Mouse (Mus musculus): ENCODE data around the gene B4galt3. TPM values are rescaled to one million over a fixed set of nuclear protein-coding genes. Genes with fewer than 3 reads are reported as not detected.

Gene B4galt3
- total and polyA plus RNA-seq, 2 experiments = 4.8 to 23.9 TPM

DNA sequence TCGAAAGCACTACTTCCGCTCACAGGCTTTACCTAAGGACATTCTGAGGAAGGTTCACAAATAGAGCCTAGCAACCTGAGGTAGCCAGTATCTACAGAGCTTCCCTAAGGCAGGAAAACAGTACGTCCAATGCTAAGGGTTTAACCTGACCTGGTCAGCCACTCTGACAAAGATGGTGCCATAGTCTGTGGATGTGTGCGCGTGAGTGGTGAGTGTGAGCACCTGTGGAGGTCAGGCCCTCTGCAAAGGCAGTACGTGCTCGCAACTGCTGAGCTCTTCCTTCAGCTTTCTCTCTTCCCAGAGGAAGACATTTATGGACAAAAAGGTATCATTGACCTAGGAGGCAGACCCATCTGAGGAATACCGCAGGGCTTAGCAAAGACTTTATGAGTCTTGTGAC lies 8.3 kb downstream of the B4galt3 start:
- no peak overlapping the region for H3K27ac ChIP-seq (replicated peaks; ENCODE audit: insufficient read depth, low read depth, low read length)

GRCm38 (mm10) chr1:171279012-171279705 lies 9.0 kb downstream of the B4galt3 start:
- Histone ChIP-seq H3K36me3 (ENCODE audit: control insufficient read depth, insufficient read depth, low read length) (peaks cover 17% of the 10 kb centered on the region; the same call in 1 of the 2 replicates), H3K79me2 (ENCODE audit: control insufficient read depth, insufficient read depth, low read length) (no peaks in the 10 kb centered on the region; the same call in 1 of the 2 replicates), H3K27me3 (ENCODE audit: control insufficient read depth, insufficient read depth, low read length) (no peaks in the 10 kb centered on the region), H3K4me3 (ENCODE audit: insufficient read depth, low read depth, low read length) (no peak overlapping the region), H3K4me1 (ENCODE audit: control insufficient read depth, insufficient read depth, low read length) (peaks cover 5% of the 10 kb centered on the region; the same call in 1 of the 2 replicates), H3K27ac (replicated peaks; ENCODE audit: insufficient read depth, low read depth, low read length) (no peak overlapping the region), H3K9ac (ENCODE audit: low read depth, low read length) (no peak overlapping the region)
- TF ChIP-seq CTCF (IDR thresholded peaks at IDR 0.05; ENCODE audit: low read depth, low read length) (no peak), POLR2A (IDR thresholded peaks at IDR 0.05; ENCODE audit: extremely low read depth, insufficient read depth, low read length) (no peak)
- DNase-seq (ENCODE audit: extremely low read depth, low read depth, low spot score) = no peak
- 89% methylated on average over 14 of the region's 14 CpGs for whole genome bisulfite sequencing

More for the DNA sequence above, 8.3 kb downstream of the B4galt3 start:
- no peak overlapping the region for H3K4me3 ChIP-seq (ENCODE audit: insufficient read depth, low read depth, low read length)
- TF ChIP-seq CTCF (IDR thresholded peaks at IDR 0.05; ENCODE audit: low read depth, low read length) = no peak
- no peak for TF ChIP-seq POLR2A (IDR thresholded peaks at IDR 0.05; ENCODE audit: extremely low read depth, insufficient read depth, low read length)
- 94% methylated on average over 8 of the region's 8 CpGs for WGBS
- H3K9ac ChIP-seq (ENCODE audit: low read depth, low read length) = no peak overlapping the region
- H3K36me3 ChIP-seq (ENCODE audit: control insufficient read depth, insufficient read depth, low read length) = peaks cover 20% of the 10 kb centered on the region; the same call in 1 of the 2 replicates
- H3K79me2 ChIP-seq (ENCODE audit: control insufficient read depth, insufficient read depth, low read length) = no peaks in the 10 kb centered on the region; the same call in 1 of the 2 replicates
- H3K4me1 ChIP-seq (ENCODE audit: control insufficient read depth, insufficient read depth, low read length) = peaks cover 5% of the 10 kb centered on the region; the same call in 1 of the 2 replicates
- DNase-seq (ENCODE audit: extremely low read depth, low read depth, low spot score) = no peak
- no peaks in the 10 kb centered on the region for H3K27me3 ChIP-seq (ENCODE audit: control insufficient read depth, insufficient read depth, low read length)

DNA sequence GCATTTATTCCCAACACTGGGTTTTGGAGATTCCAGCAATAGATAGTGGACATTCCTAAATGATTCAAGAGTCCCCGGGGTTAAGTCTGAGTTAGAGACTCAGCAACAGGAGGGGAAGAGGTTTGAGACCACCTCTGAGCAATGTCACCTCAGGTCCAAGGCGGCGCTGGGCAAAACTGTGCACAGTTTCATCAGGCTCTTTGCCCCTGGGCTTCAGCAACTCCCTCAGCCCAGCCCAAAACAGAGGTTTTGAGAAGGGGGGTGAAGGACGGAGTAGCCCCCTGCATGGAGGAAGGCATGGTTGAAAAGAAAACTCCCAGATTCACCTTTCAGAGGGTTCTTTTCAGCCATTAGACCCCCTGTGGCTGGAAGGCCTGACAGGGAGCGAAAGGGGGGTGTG lies 9.6 kb downstream of the B4galt3 start:
- 92% methylated on average over 5 of the region's 5 CpGs for WGBS
- peaks cover 17% of the 10 kb centered on the region; the same call in 1 of the 2 replicates for H3K36me3 ChIP-seq (ENCODE audit: control insufficient read depth, insufficient read depth, low read length)
- no peak for DNase-seq (ENCODE audit: extremely low read depth, low read depth, low spot score)
- no peak for TF ChIP-seq POLR2A (IDR thresholded peaks at IDR 0.05; ENCODE audit: extremely low read depth, insufficient read depth, low read length)
- no peak for TF ChIP-seq CTCF (IDR thresholded peaks at IDR 0.05; ENCODE audit: low read depth, low read length)
- H3K9ac ChIP-seq (ENCODE audit: low read depth, low read length) = peak overlapping the region; percentile 67; the same call in 1 of the 2 replicates
- no peaks in the 10 kb centered on the region; the same call in 1 of the 2 replicates for H3K79me2 ChIP-seq (ENCODE audit: control insufficient read depth, insufficient read depth, low read length)
- H3K4me1 ChIP-seq (ENCODE audit: control insufficient read depth, insufficient read depth, low read length) = peaks cover 5% of the 10 kb centered on the region; the same call in 1 of the 2 replicates
- no peak overlapping the region for H3K27ac ChIP-seq (replicated peaks; ENCODE audit: insufficient read depth, low read depth, low read length)
- no peak overlapping the region for H3K4me3 ChIP-seq (ENCODE audit: insufficient read depth, low read depth, low read length)
- H3K27me3 ChIP-seq (ENCODE audit: control insufficient read depth, insufficient read depth, low read length) = no peaks in the 10 kb centered on the region

DNA sequence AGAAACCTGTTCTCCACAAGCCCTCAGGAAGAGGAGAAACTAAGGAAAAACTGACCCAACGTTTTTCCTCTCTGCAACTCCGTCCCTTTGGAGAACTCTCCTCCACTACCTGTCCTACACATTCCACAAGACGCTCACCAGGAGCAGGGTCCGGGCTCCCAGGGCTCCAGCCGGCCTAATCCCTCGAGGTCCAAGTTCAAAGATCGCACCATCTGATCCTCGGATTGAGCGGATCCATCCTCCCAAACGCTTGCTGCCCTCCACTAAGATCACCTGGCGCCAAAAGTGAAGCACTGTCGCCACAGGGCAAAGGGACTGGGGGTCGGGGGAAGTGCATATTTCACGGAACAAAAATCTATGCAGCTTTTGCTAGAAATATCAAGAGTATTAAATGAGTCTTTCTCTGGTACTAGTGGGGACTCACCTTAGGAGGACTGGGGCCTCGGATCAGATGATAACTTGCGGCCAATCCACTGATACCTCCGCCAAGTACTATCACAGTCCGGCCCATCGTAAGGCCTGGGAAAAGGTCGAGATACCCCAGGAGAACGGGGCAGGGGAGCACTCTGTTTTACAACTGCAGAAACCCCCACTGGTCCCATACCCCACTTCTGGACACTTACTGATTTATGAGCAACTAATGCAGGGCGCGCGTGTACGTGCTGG lies 10.3 kb downstream of the B4galt3 start:
- Histone ChIP-seq H3K36me3 (ENCODE audit: control insufficient read depth, insufficient read depth, low read length) (peaks cover 12% of the 10 kb centered on the region; the same call in 1 of the 2 replicates), H3K9ac (ENCODE audit: low read depth, low read length) (peak overlapping the region; percentile 67), H3K27ac (replicated peaks; ENCODE audit: insufficient read depth, low read depth, low read length) (peak overlapping the region; percentile 20), H3K4me3 (ENCODE audit: insufficient read depth, low read depth, low read length) (peak overlapping the region; percentile 59), H3K4me1 (ENCODE audit: control insufficient read depth, insufficient read depth, low read length) (peaks cover 5% of the 10 kb centered on the region; the same call in 1 of the 2 replicates), H3K79me2 (ENCODE audit: control insufficient read depth, insufficient read depth, low read length) (no peaks in the 10 kb centered on the region; the same call in 1 of the 2 replicates), H3K27me3 (ENCODE audit: control insufficient read depth, insufficient read depth, low read length) (no peaks in the 10 kb centered on the region)
- DNase-seq (ENCODE audit: extremely low read depth, low read depth, low spot score) = no peak
- under 1% methylated on average over 25 of the region's 25 CpGs for WGBS
- no peak for TF ChIP-seq POLR2A (IDR thresholded peaks at IDR 0.05; ENCODE audit: extremely low read depth, insufficient read depth, low read length)
- TF ChIP-seq CTCF (IDR thresholded peaks at IDR 0.05; ENCODE audit: low read depth, low read length) = no peak

GRCm38 (mm10) chr1:171280916-171281527 lies 10.9 kb downstream of the B4galt3 start, which contains the start of gene Ppox:
Ppox (minus strand) TSS chr1:171281186.
- 0 out of 2 replicates have a peak, but pooled peaks have one; percentile 2 for TF ChIP-seq CTCF (IDR thresholded peaks at IDR 0.05; ENCODE audit: low read depth, low read length)
- TF ChIP-seq POLR2A (IDR thresholded peaks at IDR 0.05; ENCODE audit: extremely low read depth, insufficient read depth, low read length) = no peak
- Histone ChIP-seq H3K27me3 (ENCODE audit: control insufficient read depth, insufficient read depth, low read length) (no peaks in the 10 kb centered on the region), H3K4me1 (ENCODE audit: control insufficient read depth, insufficient read depth, low read length) (peaks cover 5% of the 10 kb centered on the region; the same call in 1 of the 2 replicates), H3K36me3 (ENCODE audit: control insufficient read depth, insufficient read depth, low read length) (peaks cover 7% of the 10 kb centered on the region; the same call in 1 of the 2 replicates), H3K9ac (ENCODE audit: low read depth, low read length) (peak within 1 kb of the TSS; percentile 85), H3K79me2 (ENCODE audit: control insufficient read depth, insufficient read depth, low read length) (no peaks in the 10 kb centered on the region; the same call in 1 of the 2 replicates), H3K4me3 (ENCODE audit: insufficient read depth, low read depth, low read length) (peak within 1 kb of the TSS; percentile 75), H3K27ac (replicated peaks; ENCODE audit: insufficient read depth, low read depth, low read length) (peak within 1 kb of the TSS; percentile 87)
- under 1% methylated on average over 26 of the region's 26 CpGs for WGBS
- DNase-seq (ENCODE audit: extremely low read depth, low read depth, low spot score) = peak; percentile 98

All from liver, adult 2 months (tissue).